Mouse (Mus musculus) intestine, postnatal 0 days (tissue): ENCODE measurements around the gene Maats1. TPM values are rescaled to one million over a fixed set of nuclear protein-coding genes. Genes with fewer than 3 reads are reported as not detected.
A peak's percentile ranks its signal among the peaks of the same experiment; 100 is the strongest.

Experiments
- ATAC-seq: fragments of 200-750 bp; cut with Nextera tagmentation; 2 replicates; pipeline ENCODE4 v1.8.0; 2017; ENCODE audit warnings: mild to moderate bottlenecking, moderate TSS enrichment, moderate library complexity
- H3K27ac ChIP-seq: fragments of 300-500 bp; sonication (generic); 2 replicates; pipeline ENCODE4 v1.5.1; 2014; ENCODE audit warnings: mild to moderate bottlenecking, low read depth, low read length, moderate library complexity
- H3K27me3 ChIP-seq: fragments of 300-500 bp; sonication (generic); replicated peaks from 2 replicates; pipeline ENCODE4 v1.6.1; 2014; ENCODE audit warnings: low read length, mixed read lengths; ENCODE audit not compliant: control insufficient read depth, insufficient read depth
- H3K36me3 ChIP-seq: fragments of 300-500 bp; sonication (generic); 2 replicates; pipeline ENCODE4 v1.6.1; 2014; ENCODE audit warnings: mild to moderate bottlenecking, moderate library complexity; ENCODE audit not compliant: control insufficient read depth, insufficient read depth
- H3K4me1 ChIP-seq: fragments of 300-500 bp; sonication (generic); replicated peaks from 2 replicates; pipeline ENCODE4 v1.6.1; 2014; ENCODE audit warnings: antibody characterized with exemption, low read length, mixed read lengths; ENCODE audit not compliant: control insufficient read depth, insufficient read depth
- H3K4me2 ChIP-seq: fragments of 300-500 bp; sonication (generic); replicated peaks from 2 replicates; pipeline ENCODE4 v1.6.1; 2014; ENCODE audit warnings: low read depth, mild to moderate bottlenecking, moderate library complexity
- H3K4me3 ChIP-seq: fragments of 300-500 bp; sonication (generic); 2 replicates; pipeline ENCODE4 v1.5.1; 2014; ENCODE audit warnings: low read depth, low read length
- H3K9ac ChIP-seq: fragments of 300-500 bp; sonication (generic); 2 replicates; pipeline ENCODE4 v1.6.1; 2014; ENCODE audit warnings: mild to moderate bottlenecking, low read depth, low read length
- H3K9me3 ChIP-seq: fragments of 300-500 bp; sonication (generic); 2 replicates; pipeline ENCODE4 v1.6.1; 2016; ENCODE audit warnings: mixed run types; ENCODE audit not compliant: control insufficient read depth
- CTCF ChIP-seq: sonication (generic); IDR thresholded peaks from 2 replicates; pipeline ENCODE4 v1.5.1; 2016; ENCODE audit warnings: low read depth, mild to moderate bottlenecking, control low read depth, antibody characterized with exemption, moderate library complexity
- WGBS: fragments of 180-500 bp; shearing (Covaris S2); extraction: QIAGEN DNeasy Blood & Tissue Kit; methylation state at CpG from one replicate; pipeline ENCODE4 v1.1.7; 2014; 5-methylcytosine and 5-hydroxymethylcytosine counted together
- polyA plus RNA-seq: library from polyadenylated mRNA; unstranded; fragments of >200 nt; fragmentation: Nextera tagmentation; extraction: Ambion mirVana; gene quantifications from 2 replicates; pipeline ENCODE4 v1.2.1, GENCODE M21; 2015

Maats1 gene
- polyA plus RNA-seq, 1 experiment from 2014 or later = 1.0 TPM

DNA sequence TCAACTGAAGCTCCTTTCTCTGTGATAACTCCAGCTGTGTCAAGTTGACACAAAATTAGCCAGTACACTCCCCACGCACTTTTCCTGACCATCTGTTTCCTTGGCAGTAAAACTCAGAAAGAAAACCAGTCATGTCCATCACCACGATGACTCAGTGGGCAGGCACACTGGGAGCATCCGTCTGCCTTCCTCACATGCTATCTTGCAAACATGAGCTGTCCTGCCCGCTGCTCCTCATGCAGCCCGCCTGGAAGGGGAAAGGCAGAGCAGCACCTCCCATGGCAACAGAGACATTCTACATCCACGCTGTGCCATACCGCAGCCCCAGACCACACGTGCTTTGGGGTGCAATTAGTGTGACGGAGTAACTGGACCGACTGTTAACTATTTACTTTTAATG, 26.4 kb upstream of the Maats1 start:
- Histone ChIP-seq H3K27ac (no peak overlapping the region), H3K36me3 (no peaks in the 10 kb centered on the region), H3K4me2 (no peak overlapping the region), H3K4me1 (no peaks in the 10 kb centered on the region), H3K9me3 (no peaks in the 10 kb centered on the region), H3K9ac (no peak overlapping the region), H3K4me3 (no peak overlapping the region), H3K27me3 (no peaks in the 10 kb centered on the region)
- 64% methylated on average over 10 of the region's 10 CpGs for WGBS
- no peak for ATAC-seq
- no peak for TF ChIP-seq CTCF

GRCm38 (mm10) chr16:38366231-38366630, 24.3 kb upstream of the Maats1 start:
- 75% methylated on average over 4 of the region's 4 CpGs for WGBS
- Histone ChIP-seq H3K4me1 (no peaks in the 10 kb centered on the region), H3K27ac (no peak overlapping the region), H3K9ac (no peak overlapping the region), H3K9me3 (no peaks in the 10 kb centered on the region), H3K4me2 (no peak overlapping the region), H3K4me3 (no peak overlapping the region), H3K36me3 (no peaks in the 10 kb centered on the region), H3K27me3 (no peaks in the 10 kb centered on the region)
- no peak for TF ChIP-seq CTCF
- ATAC-seq = no peak

GRCm38 (mm10) chr16:38365390-38365789, 23.4 kb upstream of the Maats1 start:
- no peaks in the 10 kb centered on the region for H3K27me3 ChIP-seq
- H3K4me1 ChIP-seq = no peaks in the 10 kb centered on the region
- no peak for TF ChIP-seq CTCF
- no peak overlapping the region for H3K4me3 ChIP-seq
- no peak overlapping the region for H3K4me2 ChIP-seq
- H3K9me3 ChIP-seq = no peaks in the 10 kb centered on the region
- ATAC-seq = no peak
- no peak overlapping the region for H3K9ac ChIP-seq
- 90% methylated on average over 10 of the region's 10 CpGs for WGBS
- no peaks in the 10 kb centered on the region for H3K36me3 ChIP-seq
- no peak overlapping the region for H3K27ac ChIP-seq

DNA sequence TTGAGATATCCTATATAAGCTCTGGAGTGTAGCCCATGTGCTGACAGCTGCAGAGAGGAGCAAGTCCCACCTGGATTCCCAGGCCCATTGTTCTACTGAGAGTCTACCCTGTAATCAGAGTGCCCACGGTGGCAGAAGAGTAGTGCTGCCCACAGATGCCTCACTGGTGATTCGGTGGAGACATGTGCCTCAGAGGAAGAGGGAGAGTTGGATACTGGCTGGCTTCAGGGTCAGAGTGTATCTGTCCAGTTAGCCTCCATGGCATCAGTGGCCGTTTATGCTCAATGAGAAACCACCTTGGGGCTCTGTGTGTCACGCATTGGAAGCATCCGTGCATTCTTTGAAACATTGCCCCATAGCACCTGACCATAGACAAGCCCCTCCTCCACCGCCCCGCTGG, 21.7 kb upstream of the Maats1 start:
- no peak for TF ChIP-seq CTCF
- H3K4me2 ChIP-seq = peak overlapping the region; percentile 41
- H3K4me1 ChIP-seq = no peaks in the 10 kb centered on the region
- 70% methylated on average over 7 of the region's 7 CpGs for WGBS
- no peaks in the 10 kb centered on the region for H3K36me3 ChIP-seq
- H3K9ac ChIP-seq = no peak overlapping the region
- ATAC-seq = no peak
- no peaks in the 10 kb centered on the region for H3K27me3 ChIP-seq
- H3K4me3 ChIP-seq = peak overlapping the region; percentile 29
- H3K27ac ChIP-seq = no peak overlapping the region
- no peaks in the 10 kb centered on the region for H3K9me3 ChIP-seq

DNA sequence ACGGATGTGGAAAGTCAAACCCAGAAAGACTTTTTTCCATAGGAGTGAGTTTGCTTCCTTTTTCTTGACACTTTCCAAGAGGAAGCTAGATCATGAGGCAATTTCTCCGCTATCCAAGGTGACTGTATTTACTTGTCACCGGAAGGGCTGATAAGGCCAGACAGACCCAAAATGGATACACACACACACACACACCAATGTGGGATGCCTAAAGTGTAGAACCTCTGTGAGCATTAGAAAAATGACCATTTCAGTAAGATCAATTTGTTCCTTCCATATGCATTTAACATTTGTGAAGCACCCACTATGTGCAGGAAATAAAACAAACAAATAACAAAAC, 21.3 kb upstream of the Maats1 start:
- no peaks in the 10 kb centered on the region for H3K9me3 ChIP-seq
- H3K27me3 ChIP-seq = no peaks in the 10 kb centered on the region
- 50% methylated on average over 3 of the region's 3 CpGs for WGBS
- peak overlapping the region; percentile 29 for H3K4me3 ChIP-seq
- no peak for ATAC-seq
- no peaks in the 10 kb centered on the region for H3K4me1 ChIP-seq
- no peak for TF ChIP-seq CTCF
- H3K4me2 ChIP-seq = peak overlapping the region; percentile 41
- H3K36me3 ChIP-seq = no peaks in the 10 kb centered on the region
- no peak overlapping the region for H3K9ac ChIP-seq
- H3K27ac ChIP-seq = no peak overlapping the region

GRCm38 (mm10) chr16:38362493-38363255, 20.7 kb upstream of the Maats1 start:
- no peak overlapping the region for H3K27ac ChIP-seq
- H3K4me2 ChIP-seq = peak overlapping the region; percentile 41
- H3K36me3 ChIP-seq = no peaks in the 10 kb centered on the region
- no peaks in the 10 kb centered on the region for H3K9me3 ChIP-seq
- no peaks in the 10 kb centered on the region for H3K27me3 ChIP-seq
- no peaks in the 10 kb centered on the region for H3K4me1 ChIP-seq
- ATAC-seq = no peak
- 63% methylated on average over 20 of the region's 20 CpGs for WGBS
- no peak overlapping the region for H3K9ac ChIP-seq
- peak overlapping the region; percentile 29 for H3K4me3 ChIP-seq
- TF ChIP-seq CTCF = no peak

DNA sequence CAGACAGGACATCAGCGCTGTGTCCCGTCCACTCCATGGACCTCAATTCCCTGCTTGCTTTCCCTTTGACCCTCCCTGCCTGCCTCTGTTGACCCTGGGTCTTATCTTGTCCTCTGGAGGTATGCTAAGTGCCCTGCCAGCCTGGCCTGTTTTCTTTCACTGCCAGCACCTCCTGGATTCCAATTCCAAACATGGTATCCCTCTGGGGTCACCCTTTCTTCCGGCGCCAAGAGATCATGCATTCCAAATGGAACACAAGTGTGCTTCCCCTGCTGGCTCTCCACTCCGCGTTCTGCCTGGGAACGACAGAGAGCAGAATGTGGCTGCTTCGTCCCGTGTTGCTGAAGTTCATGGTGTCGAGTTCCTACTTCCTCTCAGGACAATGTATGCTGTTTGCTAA, 20.0 kb upstream of the Maats1 start, which contains the start of gene Popdc2:
TSS of gene Popdc2 (plus strand) at position 277 of the 400 bp plus-strand sequence.
- Histone ChIP-seq H3K9me3 (no peaks in the 10 kb centered on the region), H3K9ac (no peak within 1 kb of the TSS), H3K36me3 (no peaks in the 10 kb centered on the region), H3K27ac (peak within 1 kb of the TSS; percentile 15; the same call in 1 of the 2 replicates), H3K4me1 (no peaks in the 10 kb centered on the region), H3K4me2 (peak within 1 kb of the TSS; percentile 41), H3K4me3 (peak within 1 kb of the TSS; percentile 29), H3K27me3 (no peaks in the 10 kb centered on the region)
- WGBS = 26% methylated on average over 10 of the region's 10 CpGs
- no peak for TF ChIP-seq CTCF
- ATAC-seq = no peak
